Mouse (Mus musculus) MEL (cell line): ENCODE data around the gene Olfr1364. TPM values are rescaled to one million over a fixed set of nuclear protein-coding genes. Genes with fewer than 3 reads are reported as not detected.

Experiments
- DNase-seq: peaks from one replicate; pipeline ENCODE4 v3.0.0; 2011; ENCODE audit warnings: low read depth, low spot score
- H3K27ac ChIP-seq: 2 replicates; pipeline ENCODE4 v1.5.1; 2012; ENCODE audit warnings: low read depth, mild to moderate bottlenecking, control low read depth, low read length, moderate library complexity; ENCODE audit not compliant: control insufficient read depth
- H3K27me3 ChIP-seq, 2 experiments: fragments of 150-350 bp in 1 of 2; sonication (generic) in 1 of 2; 2 replicates each; pipeline ENCODE4 v1.6.1; 2012; ENCODE audit warnings: low read length in 2 of 2, mild to moderate bottlenecking in 2 of 2, improper control_type of control experiment in 1 of 2, moderate library complexity in 1 of 2; ENCODE audit not compliant: insufficient read depth in 2 of 2, control insufficient read depth in 1 of 2
- H3K36me3 ChIP-seq, 2 experiments: 2 replicates each; pipeline ENCODE4 v1.6.1; 2012 to 2014; ENCODE audit warnings: low read length in 2 of 2, improper control_type of control experiment in 1 of 2, inconsistent platforms in 1 of 2, mild to moderate bottlenecking in 1 of 2; ENCODE audit not compliant: insufficient read depth in 2 of 2, control insufficient read depth in 1 of 2
- H3K4me1 ChIP-seq, 2 experiments: fragments of 150-350 bp in 1 of 2; sonication (generic) in 1 of 2; 2 replicates each; pipeline ENCODE4 v1.6.1; 2012; ENCODE audit warnings: low read length in 2 of 2, improper control_type of control experiment in 1 of 2, mild to moderate bottlenecking in 1 of 2; ENCODE audit not compliant: insufficient read depth in 2 of 2, control insufficient read depth in 1 of 2
- H3K4me3 ChIP-seq, 2 experiments: fragments of 150-350 bp in 1 of 2; sonication (generic) in 1 of 2; 2 replicates each; pipeline ENCODE4 v1.5.1; 2012; ENCODE audit warnings: low read depth in 2 of 2, low read length in 2 of 2, mild to moderate bottlenecking in 2 of 2, moderate library complexity in 2 of 2, control low read depth in 1 of 2, improper control_type of control experiment in 1 of 2; ENCODE audit not compliant: control insufficient read depth in 1 of 2, insufficient read depth in 1 of 2
- H3K79me2 ChIP-seq: 2 replicates; pipeline ENCODE4 v1.6.1; 2012; ENCODE audit warnings: mild to moderate bottlenecking, low read length, moderate library complexity; ENCODE audit not compliant: control insufficient read depth, poor library complexity, insufficient read depth
- H3K9ac ChIP-seq: 2 replicates; pipeline ENCODE4 v1.6.1; 2012; ENCODE audit warnings: low read depth, mild to moderate bottlenecking, control low read depth, low read length, moderate library complexity; ENCODE audit not compliant: control insufficient read depth, poor library complexity, severe bottlenecking
- H3K9me3 ChIP-seq: fragments of 150-350 bp; sonication (generic); replicated peaks from 2 replicates; pipeline ENCODE4 v1.6.1; 2012; ENCODE audit warnings: mild to moderate bottlenecking, low read length, improper control_type of control experiment, moderate library complexity; ENCODE audit not compliant: insufficient read depth
- CHD1 ChIP-seq: IDR thresholded peaks from 2 replicates; pipeline ENCODE4 v1.6.1; 2012; ENCODE audit warnings: low read depth, mild to moderate bottlenecking, inconsistent platforms, low read length, improper control_type of control experiment
- E2F4 ChIP-seq: IDR thresholded peaks from 2 replicates; pipeline ENCODE4 v1.6.1; 2011; ENCODE audit warnings: low read depth, low read length, improper control_type of control experiment, borderline replicate concordance
- EP300 ChIP-seq, 2 experiments: IDR thresholded peaks; 2 replicates each; pipeline ENCODE4 v1.6.1; 2011; ENCODE audit warnings: improper control_type of control experiment in 2 of 2, low read length in 2 of 2, low read depth in 1 of 2, mild to moderate bottlenecking in 1 of 2
- JUND ChIP-seq: IDR thresholded peaks from 2 replicates; pipeline ENCODE4 v1.6.1; 2011; ENCODE audit warnings: low read depth, mild to moderate bottlenecking, improper control_type of control experiment, low read length
- KAT2A ChIP-seq: conservative IDR thresholded peaks from 2 replicates; pipeline ENCODE4 v1.6.1; 2012; ENCODE audit warnings: low read depth, low read length, improper control_type of control experiment, inconsistent platforms
- MAX ChIP-seq: IDR thresholded peaks from 2 replicates; pipeline ENCODE4 v1.6.1; 2011; ENCODE audit warnings: low read length, improper control_type of control experiment
- MAZ ChIP-seq: IDR thresholded peaks from 2 replicates; pipeline ENCODE4 v1.6.1; 2012; ENCODE audit warnings: low read depth, mild to moderate bottlenecking, inconsistent platforms, low read length, improper control_type of control experiment
- MYC ChIP-seq: IDR thresholded peaks from 2 replicates; pipeline ENCODE4 v1.6.1; 2011; ENCODE audit warnings: low read depth, mild to moderate bottlenecking, low read length, improper control_type of control experiment, moderate library complexity
- NRF1 ChIP-seq: IDR thresholded peaks from 2 replicates; pipeline ENCODE4 v1.6.1; 2014; ENCODE audit warnings: low read depth, mild to moderate bottlenecking, inconsistent platforms, low read length, improper control_type of control experiment, moderate library complexity; ENCODE audit not compliant: poor library complexity, insufficient read depth, severe bottlenecking
- RAD21 ChIP-seq: IDR thresholded peaks from 2 replicates; pipeline ENCODE4 v1.6.1; 2011; ENCODE audit warnings: mild to moderate bottlenecking, low read depth, low read length, improper control_type of control experiment
- RCOR1 ChIP-seq: IDR thresholded peaks from 2 replicates; pipeline ENCODE4 v1.6.1; 2012; ENCODE audit warnings: low read depth, mild to moderate bottlenecking, inconsistent platforms, low read length, improper control_type of control experiment
- TBP ChIP-seq: IDR thresholded peaks from 2 replicates; pipeline ENCODE4 v1.8.0; 2011; ENCODE audit warnings: low read depth, low read length, improper control_type of control experiment
- USF2 ChIP-seq, 2 experiments: IDR thresholded peaks; 2 replicates each; pipeline ENCODE4 v1.6.1; 2011 to 2012; ENCODE audit warnings: improper control_type of control experiment in 2 of 2, low read length in 2 of 2, borderline replicate concordance in 1 of 2, inconsistent platforms in 1 of 2, low read depth in 1 of 2, mild to moderate bottlenecking in 1 of 2; ENCODE audit not compliant: insufficient read depth in 1 of 2
- ZC3H11A ChIP-seq: IDR thresholded peaks from 2 replicates; pipeline ENCODE4 v1.6.1; 2012; ENCODE audit warnings: low read depth, mild to moderate bottlenecking, inconsistent platforms, low read length, improper control_type of control experiment
- ZKSCAN1 ChIP-seq: IDR thresholded peaks from 2 replicates; pipeline ENCODE4 v1.6.1; 2012; ENCODE audit warnings: low read depth, mild to moderate bottlenecking, inconsistent platforms, low read length, improper control_type of control experiment, moderate library complexity
- ZNF384 ChIP-seq: IDR thresholded peaks from 2 replicates; pipeline ENCODE4 v1.6.1; 2012; ENCODE audit warnings: low read depth, mild to moderate bottlenecking, inconsistent platforms, low read length, improper control_type of control experiment
- polyA plus RNA-seq, 2 experiments: library from polyadenylated mRNA; stranded (reverse) in 1 of 2; unstranded in 1 of 2; fragments of >175 nt in 1 of 2; fragments of >200 nt in 1 of 2; gene quantifications; 2 replicates each; pipeline versions ENCODE4 v1.2.1 to v1.2.4; 2012; ENCODE audit warnings: low replicate concordance in 2 of 2, low read depth in 1 of 2; ENCODE audit not compliant: insufficient read length in 2 of 2, insufficient read depth in 1 of 2, missing spikeins in 1 of 2
- total RNA-seq: library from RNA; depleted of rRNA; stranded (reverse); fragments of 300-350 nt; gene quantifications from 2 replicates; pipeline ENCODE4 v1.2.3, GENCODE M21; 2012; rRNA removed

The Olfr1364 gene
- not detected in 2 replicates for total RNA-seq
- polyA plus RNA-seq: not detected

GRCm38 (mm10) chr13:21581659-21582058 is at the start of gene Olfr1364:
Gene Olfr1364 (minus strand): TSS chr13:21581759.
- no peak within 1 kb of the TSS for H3K27ac ChIP-seq

GRCm38 (mm10) chr13:21613922-21614321 is 32.4 kb upstream of the Olfr1364 start, which contains the start of gene Olfr1362:
Gene Olfr1362 (minus strand): TSS chr13:21614022.
- no peaks in the 10 kb centered on the region for H3K36me3 ChIP-seq
- no peak within 1 kb of the TSS for H3K27ac ChIP-seq
- no peak within 1 kb of the TSS for H3K9ac ChIP-seq
- no peaks in the 10 kb centered on the region for H3K4me1 ChIP-seq
- no peaks in the 10 kb centered on the region for H3K9me3 ChIP-seq
- H3K79me2 ChIP-seq: no peaks in the 10 kb centered on the region
- DNase-seq: no peak
- no peak within 1 kb of the TSS for H3K4me3 ChIP-seq
- H3K27me3 ChIP-seq: no peaks in the 10 kb centered on the region; a peak in 1 of 4 replicates
- TF ChIP-seq TBP: no peak
- TF ChIP-seq, all 39 proteins: peak for 0

More at GRCm38 (mm10) chr13:21581659-21582058, at the start of gene Olfr1364:
- TF ChIP-seq MAZ (no peak), JUND (no peak), EP300 (IDR thresholded peaks at IDR 0.05; ENCODE audit: low read depth in 1 of 2, low read length in 2 of 2) (no peak), ZC3H11A (no peak), RAD21 (no peak), ZNF384 (no peak), CHD1 (no peak), ZKSCAN1 (no peak), USF2 (IDR thresholded peaks at IDR 0.05; ENCODE audit: borderline replicate concordance in 1 of 2, insufficient read depth in 1 of 2, low read depth in 1 of 2, low read length in 2 of 2) (no peak), RCOR1 (no peak), MYC (no peak), MAX (no peak), E2F4 (no peak), KAT2A (no peak)
- Histone ChIP-seq H3K27me3 (no peaks in the 10 kb centered on the region; a peak in 1 of 4 replicates), H3K9me3 (no peaks in the 10 kb centered on the region), H3K36me3 (no peaks in the 10 kb centered on the region), H3K79me2 (no peaks in the 10 kb centered on the region), H3K4me3 (no peak within 1 kb of the TSS), H3K9ac (no peak within 1 kb of the TSS), H3K4me1 (no peaks in the 10 kb centered on the region)
- no peak for DNase-seq

GRCm38 (mm10) chr13:21591618-21592017 is 10.1 kb upstream of the Olfr1364 start:
- Histone ChIP-seq H3K79me2 (no peaks in the 10 kb centered on the region), H3K9ac (no peak overlapping the region), H3K4me1 (no peaks in the 10 kb centered on the region), H3K4me3 (no peak overlapping the region), H3K36me3 (no peaks in the 10 kb centered on the region), H3K27ac (no peak overlapping the region), H3K27me3 (no peaks in the 10 kb centered on the region), H3K9me3 (no peaks in the 10 kb centered on the region)
- TF ChIP-seq NRF1: no peak
- TF ChIP-seq ZC3H11A: no peak
- TF ChIP-seq USF2 (IDR thresholded peaks at IDR 0.05; ENCODE audit: borderline replicate concordance in 1 of 2, insufficient read depth in 1 of 2, low read depth in 1 of 2, low read length in 2 of 2): no peak
- DNase-seq: no peak
